Mouse (Mus musculus) olfactory bulb, adult 2 months (tissue): ENCODE results near the gene Slc37a4. TPM values are rescaled to one million over a fixed set of nuclear protein-coding genes. Genes with fewer than 3 reads are reported as not detected.
A peak's percentile ranks its signal among the peaks of the same experiment; 100 is the strongest.
"Not testable (repeated sequence)": the region's sequence is repeated elsewhere in the genome, so short reads cannot be mapped to it uniquely, and the experiment has no call there.

Source experiments
- H3K27ac ChIP-seq: fragments of 200-500 bp; 2 replicates; pipeline ENCODE4 v1.5.1; 2012; ENCODE audit warnings: low read depth, low read length; ENCODE audit not compliant: insufficient read depth
- H3K4me1 ChIP-seq: fragments of 200-500 bp; 2 replicates; pipeline ENCODE4 v1.6.1; 2012; ENCODE audit warnings: low read length; ENCODE audit not compliant: control insufficient read depth, insufficient read depth
- H3K4me3 ChIP-seq: fragments of 200-500 bp; 2 replicates; pipeline ENCODE4 v1.5.1; 2012; ENCODE audit warnings: mild to moderate bottlenecking, low read depth, low read length, moderate library complexity; ENCODE audit not compliant: insufficient read depth
- CTCF ChIP-seq: fragments of 200-500 bp; IDR thresholded peaks from 2 replicates; pipeline ENCODE4 v1.5.1; 2012; ENCODE audit warnings: low read depth, mild to moderate bottlenecking, low read length, moderate library complexity; ENCODE audit not compliant: insufficient read depth
- POLR2A ChIP-seq: fragments of 200-500 bp; IDR thresholded peaks from 2 replicates; pipeline ENCODE4 v1.6.1; 2012; ENCODE audit warnings: mild to moderate bottlenecking, low read depth, low read length, moderate library complexity; ENCODE audit not compliant: insufficient read depth
- WGBS: fragments of 180-500 bp; shearing (Covaris S2); methylation state at CpG from one replicate; pipeline ENCODE4 v1.1.7; 2018; 5-methylcytosine and 5-hydroxymethylcytosine counted together
- polyA plus RNA-seq: library from polyadenylated mRNA; stranded (reverse); fragments of >200 nt; gene quantifications from 2 replicates; pipeline ENCODE4 v1.2.4, GENCODE M21; 2012; ENCODE audit warnings: low replicate concordance; ENCODE audit not compliant: missing spikeins, insufficient read depth, insufficient read length

Slc37a4 gene
- polyA plus RNA-seq, 1 experiment, result not detected

GRCm38 (mm10) chr9:44391466-44391865 lies 5.2 kb upstream of the Slc37a4 start:
- 25% methylated on average over 4 of the region's 4 CpGs for WGBS
- Histone ChIP-seq H3K27ac (no peak overlapping the region), H3K4me1 (no peaks in the 10 kb centered on the region), H3K4me3 (no peak overlapping the region)
- TF ChIP-seq CTCF (peak; percentile 38; the same call in 1 of the 2 replicates), POLR2A (no peak)

DNA sequence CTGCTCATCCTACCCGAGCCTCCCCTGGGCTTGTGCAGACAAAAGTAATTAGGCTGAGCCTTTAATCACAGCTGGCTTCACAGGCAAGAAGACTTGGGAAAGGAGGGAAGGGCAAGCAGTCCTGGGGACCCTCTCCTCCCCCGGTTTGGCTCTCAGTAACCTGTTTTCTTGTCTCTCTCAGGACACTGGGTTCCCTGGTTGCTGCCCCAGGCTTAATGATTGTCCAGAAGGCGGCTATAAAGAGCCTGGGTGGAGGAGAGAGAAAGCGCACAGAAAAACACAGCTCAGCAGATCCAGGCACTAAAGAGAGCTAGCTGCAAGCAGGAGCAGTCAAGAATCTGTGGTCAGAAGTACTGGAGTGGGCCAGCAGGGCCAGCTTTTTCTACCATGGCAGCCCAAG lies 1.4 kb downstream of the Slc37a4 start:
- Histone ChIP-seq H3K4me1 (peaks cover 22% of the 10 kb centered on the region), H3K4me3 (peak overlapping the region; percentile 13), H3K27ac (peak overlapping the region; percentile 7; the same call in 1 of the 2 replicates)
- WGBS, result 15% methylated on average over 4 of the region's 4 CpGs
- no peak for TF ChIP-seq POLR2A
- no peak for TF ChIP-seq CTCF

GRCm38 (mm10) chr9:44398551-44398950 lies 1.9 kb downstream of the Slc37a4 start:
- H3K4me3 ChIP-seq, result peak overlapping the region; percentile 13
- peaks cover 22% of the 10 kb centered on the region for H3K4me1 ChIP-seq
- peak overlapping the region; percentile 7; the same call in 1 of the 2 replicates for H3K27ac ChIP-seq
- no peak for TF ChIP-seq CTCF
- no peak for TF ChIP-seq POLR2A
- WGBS, result 65% methylated on average over 9 of the region's 9 CpGs

- no peak for TF ChIP-seq POLR2A
- no peak for TF ChIP-seq CTCF
- Histone ChIP-seq H3K4me1 (peaks cover 22% of the 10 kb centered on the region), H3K27ac (no peak overlapping the region), H3K4me3 (no peak overlapping the region)
- 77% methylated on average over 13 of the region's 13 CpGs for whole genome bisulfite sequencing
Observed at GRCm38 (mm10) chr9:44399114-44399794, 2.6 kb downstream of the Slc37a4 start.

DNA sequence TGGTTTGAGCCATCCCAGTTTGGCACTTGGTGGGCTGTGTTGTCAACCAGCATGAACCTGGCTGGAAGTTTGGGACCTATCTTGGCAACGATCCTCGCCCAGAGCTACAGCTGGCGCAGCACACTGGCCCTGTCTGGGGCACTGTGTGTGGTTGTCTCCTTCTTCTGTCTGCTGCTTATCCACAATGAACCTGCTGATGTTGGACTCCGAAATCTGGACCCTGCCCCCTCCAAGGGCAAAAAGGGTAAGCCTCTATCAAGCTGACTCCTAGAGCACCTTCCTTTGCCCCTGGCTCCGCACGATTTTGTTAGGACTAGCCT lies 3.1 kb downstream of the Slc37a4 start:
- TF ChIP-seq POLR2A, result no peak
- no peak for TF ChIP-seq CTCF
- WGBS, result 86% methylated on average over 6 of the region's 6 CpGs
- peaks cover 22% of the 10 kb centered on the region for H3K4me1 ChIP-seq
- no peak overlapping the region for H3K27ac ChIP-seq
- H3K4me3 ChIP-seq, result no peak overlapping the region

DNA sequence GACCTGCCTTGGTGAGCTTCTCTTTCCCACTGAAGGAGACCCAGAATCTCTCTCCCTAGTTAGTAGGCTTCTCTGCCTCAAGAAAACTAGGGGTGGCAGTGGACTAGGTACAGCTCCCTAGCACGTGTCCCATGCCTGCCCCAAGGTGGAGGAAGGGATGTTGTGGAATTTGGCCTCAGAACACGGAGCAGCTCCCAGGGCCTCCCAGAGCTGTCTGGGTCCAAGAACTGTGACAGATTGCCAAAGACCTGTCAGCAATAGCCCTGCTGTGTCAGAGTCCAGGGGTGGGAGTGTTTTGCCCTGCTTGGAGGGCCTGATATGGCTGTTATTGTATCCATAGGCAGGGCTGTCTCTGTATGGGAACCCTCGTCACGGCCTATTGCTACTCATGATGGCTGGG lies 4.4 kb downstream of the Slc37a4 start:
- H3K27ac ChIP-seq, result no peak overlapping the region
- TF ChIP-seq POLR2A (no peak), CTCF (no peak)
- WGBS, result 76% methylated on average over 4 of the region's 4 CpGs
- no peak overlapping the region for H3K4me3 ChIP-seq
- peaks cover 22% of the 10 kb centered on the region for H3K4me1 ChIP-seq

GRCm38 (mm10) chr9:44405011-44405410 lies 8.4 kb downstream of the Slc37a4 start:
- WGBS, result 80% methylated on average over 3 of the region's 3 CpGs

GRCm38 (mm10) chr9:44406906-44407751 lies 10.5 kb downstream of the Slc37a4 start, which contains the start of the genes Rps25 and Trappc4:
Gene Rps25, plus strand, starts transcription at chr9:44407139.
Gene Trappc4, minus strand, starts transcription at chr9:44407600.
- Histone ChIP-seq H3K4me3 (peak within 1 kb of the TSS; percentile 77), H3K4me1 (peaks cover 7% of the 10 kb centered on the region; the same call in 1 of the 2 replicates), H3K27ac (peak within 1 kb of the TSS; percentile 81)
- WGBS, result under 1% methylated on average over 51 of the region's 51 CpGs
- TF ChIP-seq POLR2A, result peak; percentile 42; the same call in 1 of the 2 replicates
- no peak for TF ChIP-seq CTCF

More at GRCm38 (mm10) chr9:44405011-44405410, 8.4 kb downstream of the Slc37a4 start:
- Histone ChIP-seq H3K27ac (no peak overlapping the region), H3K4me3 (no peak overlapping the region), H3K4me1 (peaks cover 7% of the 10 kb centered on the region; the same call in 1 of the 2 replicates)
- TF ChIP-seq CTCF (no peak), POLR2A (no peak)

DNA sequence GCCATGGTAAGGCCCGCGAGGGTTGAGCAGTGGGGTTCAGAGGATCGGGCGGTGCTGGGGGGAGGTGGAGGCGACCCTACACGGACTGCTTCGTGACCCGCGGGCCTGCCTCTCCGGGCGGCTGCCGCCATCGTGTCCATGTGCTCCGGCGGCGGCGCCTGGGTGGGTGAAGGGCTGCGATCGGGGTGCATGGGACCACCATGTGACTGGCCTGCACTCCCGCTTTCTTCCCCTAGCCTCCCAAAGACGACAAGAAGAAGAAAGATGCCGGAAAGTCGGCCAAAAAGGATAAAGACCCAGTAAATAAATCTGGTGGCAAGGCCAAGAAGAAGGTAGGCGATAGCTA lies 11.1 kb downstream of the Slc37a4 start:
- 0% methylated on average over 24 of the region's 24 CpGs for WGBS
- no peak overlapping the region for H3K27ac ChIP-seq
- TF ChIP-seq POLR2A, result no peak
- no peak for TF ChIP-seq CTCF
- peak overlapping the region; percentile 77 for H3K4me3 ChIP-seq
- H3K4me1 ChIP-seq, result peaks cover 7% of the 10 kb centered on the region; the same call in 1 of the 2 replicates

DNA sequence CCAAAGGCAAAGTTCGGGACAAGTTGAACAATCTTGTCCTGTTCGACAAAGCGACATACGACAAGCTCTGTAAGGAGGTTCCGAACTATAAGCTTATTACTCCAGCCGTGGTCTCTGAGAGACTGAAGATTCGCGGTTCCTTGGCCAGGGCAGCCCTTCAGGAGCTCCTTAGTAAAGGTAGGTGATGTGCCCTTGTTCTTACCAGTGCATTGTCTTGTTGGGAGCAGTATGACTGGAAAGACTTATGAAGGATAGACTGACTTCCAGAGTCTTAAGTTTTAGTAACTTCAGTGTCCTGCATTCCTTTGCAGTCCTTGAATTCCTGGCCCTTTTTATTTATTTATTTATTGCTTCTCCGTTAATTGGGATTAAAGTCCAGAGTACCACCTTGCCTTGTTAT lies 12.0 kb downstream of the Slc37a4 start:
- WGBS, result 85% methylated on average over 9 of the region's 9 CpGs
- H3K4me1 ChIP-seq, H3K27ac ChIP-seq, H3K4me3 ChIP-seq: not testable (repeated sequence)
